Mouse (Mus musculus) right cerebral cortex, postnatal 14 days (tissue): ENCODE results near the gene Nap1l1.

Experiments
- DNase-seq: peaks from one replicate; pipeline ENCODE4 v3.0.0; 2022

Gene Nap1l1

GRCm38 (mm10) chr10:111516804-111517436 lies 43.9 kb downstream of the Nap1l1 start:
- no peak for DNase-seq

- no peak for DNase-seq
Measured at GRCm38 (mm10) chr10:111518350-111518749, 45.3 kb downstream of the Nap1l1 start.

DNA sequence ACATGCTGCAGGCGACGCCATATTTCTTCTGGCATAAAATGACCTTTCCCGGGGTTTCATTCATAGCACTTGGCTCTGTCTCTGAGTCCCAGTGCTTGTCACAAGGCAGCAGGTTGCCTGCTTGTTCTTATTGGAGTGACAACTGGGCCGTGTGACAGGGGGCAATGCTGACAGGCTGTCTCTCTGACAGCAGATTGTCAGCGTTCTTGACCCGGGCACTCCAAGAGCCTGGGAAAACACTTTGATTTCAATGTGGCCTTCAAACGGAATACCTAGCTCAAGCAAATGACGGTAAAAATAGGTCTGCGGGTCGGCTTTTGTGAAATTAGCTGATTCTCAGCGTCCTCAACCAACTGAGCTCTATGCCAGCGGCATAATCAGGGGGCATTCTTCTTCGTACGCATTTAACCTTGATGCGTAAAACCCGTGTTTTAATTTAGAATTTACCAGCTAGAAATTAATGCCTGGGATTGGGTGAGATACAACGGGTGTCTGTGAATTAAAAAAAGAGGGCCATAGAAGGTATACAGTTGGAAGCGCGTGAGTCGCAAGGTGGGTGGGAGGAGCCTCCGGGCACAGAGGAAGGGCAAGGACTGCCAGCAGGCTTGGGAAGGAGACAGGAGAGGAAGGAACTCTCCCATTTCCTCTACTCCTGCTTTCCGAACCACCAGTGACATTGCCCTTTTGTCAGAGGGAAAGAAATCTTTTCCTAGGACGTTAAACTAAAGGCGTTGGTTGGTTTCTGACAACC lies 46.8 kb downstream of the Nap1l1 start:
- DNase-seq = no peak

DNA sequence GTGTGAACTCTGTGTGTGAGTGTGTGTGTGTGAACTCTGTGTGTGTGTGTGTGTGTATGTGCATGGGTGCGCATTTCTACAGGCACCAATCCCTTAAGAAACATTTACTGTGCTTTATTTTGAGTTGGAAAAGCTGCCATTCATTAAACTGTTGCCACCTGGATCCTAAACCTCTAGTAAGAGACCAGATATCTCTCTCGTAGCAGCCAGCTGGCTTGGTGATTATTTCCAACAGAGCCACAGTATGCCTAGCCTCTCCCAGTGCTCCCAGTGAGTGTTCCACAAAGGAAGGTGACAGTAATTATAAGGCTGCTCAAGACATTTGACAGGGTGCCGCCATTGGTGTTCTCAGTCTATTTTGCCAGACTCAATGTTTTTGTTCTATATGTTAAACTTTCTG lies 47.6 kb downstream of the Nap1l1 start:
- no peak for DNase-seq

DNA sequence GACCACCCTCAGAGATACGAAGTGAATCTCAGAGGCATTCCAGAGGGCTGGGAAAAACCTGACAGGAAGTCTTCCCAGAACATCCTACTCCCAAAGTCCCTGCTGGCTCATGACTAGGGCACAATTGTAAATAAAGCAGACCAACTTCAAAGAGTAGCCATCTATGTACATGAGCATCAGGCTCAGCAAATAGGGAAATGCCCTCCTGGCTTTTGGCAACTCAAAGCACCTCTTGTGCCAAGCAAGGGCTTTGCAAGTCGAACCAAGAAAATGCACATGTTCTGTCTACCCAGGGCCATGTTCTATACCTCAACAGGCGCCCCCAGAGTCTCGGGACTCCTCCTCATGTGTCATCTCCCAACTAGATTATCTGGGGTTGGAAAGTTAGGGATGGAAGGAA lies 48.6 kb downstream of the Nap1l1 start:
- DNase-seq = no peak

- no peak for DNase-seq
Measured at GRCm38 (mm10) chr10:111522230-111522629, 49.2 kb downstream of the Nap1l1 start.

GRCm38 (mm10) chr10:111523894-111524293 lies 50.9 kb downstream of the Nap1l1 start:
- DNase-seq = no peak

DNA sequence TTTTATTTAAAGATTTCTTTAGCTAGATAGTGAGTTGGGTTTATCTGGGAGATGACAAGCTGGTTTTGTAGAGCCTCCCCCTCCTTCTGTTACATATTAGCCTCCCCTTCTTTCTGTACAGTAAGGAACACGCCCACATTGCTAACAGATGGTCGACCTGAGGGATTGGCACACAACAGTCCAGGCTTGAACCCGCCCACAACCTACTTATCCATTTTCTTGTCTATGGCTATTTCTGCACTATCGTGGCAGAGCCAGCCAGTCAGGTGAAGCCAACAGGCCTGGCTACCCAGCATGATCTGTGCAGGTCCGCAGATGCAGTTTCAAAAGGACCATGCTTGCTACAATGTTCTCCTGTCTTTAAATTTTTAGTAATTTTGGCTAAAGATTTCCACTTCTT lies 54.0 kb downstream of the Nap1l1 start:
- no peak for DNase-seq

- no peak for DNase-seq
Measured at GRCm38 (mm10) chr10:111527613-111528012, 54.6 kb downstream of the Nap1l1 start.

- no peak for DNase-seq
Measured at GRCm38 (mm10) chr10:111528283-111528682, 55.3 kb downstream of the Nap1l1 start.

- no peak for DNase-seq
Measured at GRCm38 (mm10) chr10:111530398-111530797, 57.4 kb downstream of the Nap1l1 start.

DNA sequence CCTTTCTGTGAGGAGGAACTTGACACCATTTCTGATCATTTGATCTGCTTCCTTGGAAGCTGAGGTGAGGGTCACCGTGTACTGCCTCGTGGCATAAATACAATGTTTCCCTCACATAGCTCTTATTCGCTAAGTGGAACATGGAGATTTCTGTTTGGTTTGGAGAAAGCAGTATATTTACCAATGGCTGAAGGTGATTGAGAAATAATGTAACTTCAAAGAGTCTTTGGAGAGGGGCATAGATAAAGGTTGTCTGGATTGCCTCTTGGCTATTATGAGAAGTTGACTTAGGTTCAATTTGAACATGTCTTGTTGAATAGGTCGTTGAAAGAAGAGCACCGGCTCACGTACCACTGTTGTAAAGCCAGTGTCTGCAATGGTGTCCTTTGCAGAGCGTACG lies 61.7 kb downstream of the Nap1l1 start:
- DNase-seq = no peak

DNA sequence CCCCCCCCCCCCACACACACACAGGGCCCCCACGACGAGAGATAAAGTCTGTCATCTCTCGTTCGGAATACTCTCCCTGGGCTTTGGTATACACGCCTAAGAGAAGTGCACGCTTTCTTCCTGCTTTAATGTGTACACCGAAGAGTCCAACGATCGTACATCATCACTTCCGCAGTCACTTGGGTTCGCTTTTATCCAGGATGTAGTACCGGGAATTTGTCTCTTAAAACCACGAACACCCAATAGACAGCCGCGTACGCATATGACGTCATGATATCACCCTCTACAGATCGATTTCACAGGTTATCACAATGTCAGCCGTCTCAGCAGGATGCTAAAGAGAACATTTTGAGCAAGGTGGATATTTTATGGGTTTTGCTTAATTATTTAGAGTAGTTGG lies 64.4 kb downstream of the Nap1l1 start:
- DNase-seq = no peak

- peak; percentile 55 for DNase-seq
Measured at GRCm38 (mm10) chr10:111539724-111540324, 66.8 kb downstream of the Nap1l1 start.

- no peak for DNase-seq
Measured at GRCm38 (mm10) chr10:111540678-111541077, 67.7 kb downstream of the Nap1l1 start.

GRCm38 (mm10) chr10:111543106-111543505 lies 70.1 kb downstream of the Nap1l1 start:
- DNase-seq = no peak

DNA sequence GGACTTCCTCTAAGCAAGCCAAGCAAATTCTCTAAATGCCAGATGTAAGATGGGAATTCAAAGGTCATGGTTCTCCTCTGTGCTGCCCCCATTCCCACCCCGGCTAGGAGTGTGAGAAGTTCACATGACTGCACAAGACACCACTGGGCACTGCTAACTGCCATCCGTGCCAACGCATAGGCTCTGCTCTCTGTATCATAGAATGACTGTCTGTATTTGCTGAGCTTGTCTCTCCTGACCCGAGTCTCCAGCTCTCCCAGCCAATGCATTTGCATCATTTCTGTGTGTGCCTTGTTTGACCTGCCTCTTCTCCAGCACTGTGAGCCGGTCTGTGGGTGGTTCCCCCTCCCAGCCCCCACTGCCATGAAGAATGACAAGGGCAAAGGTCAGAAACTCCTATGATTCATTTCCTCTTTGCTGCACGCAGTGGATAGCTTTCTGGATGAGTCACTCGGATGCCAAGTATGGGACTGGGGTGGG lies 70.8 kb downstream of the Nap1l1 start:
- no peak for DNase-seq

GRCm38 (mm10) chr10:111544311-111544710 lies 71.3 kb downstream of the Nap1l1 start:
- no peak for DNase-seq

- DNase-seq = no peak
Measured at GRCm38 (mm10) chr10:111545648-111546047, 72.6 kb downstream of the Nap1l1 start.
